Mouse (Mus musculus) stomach, embryonic 14.5 days (tissue): ENCODE results near the gene Acp4. TPM values are rescaled to one million over a fixed set of nuclear protein-coding genes. Genes with fewer than 3 reads are reported as not detected.
"Not testable (repeated sequence)": the region's sequence is repeated elsewhere in the genome, so short reads cannot be mapped to it uniquely, and the experiment has no call there.

ENCODE experiments used
- ATAC-seq: fragments of 200-750 bp; cut with Nextera tagmentation; 2 replicates; pipeline ENCODE4 v1.8.0; 2017; ENCODE audit warnings: low read depth, moderate TSS enrichment; ENCODE audit not compliant: insufficient number of reproducible peaks, insufficient read depth, low FRiP score
- H3K27ac ChIP-seq: fragments of 300-500 bp; sonication (generic); 2 replicates; pipeline ENCODE4 v1.5.1; 2014; ENCODE audit warnings: mild to moderate bottlenecking, low read length, moderate library complexity, mixed read lengths
- H3K27me3 ChIP-seq: fragments of 300-500 bp; sonication (generic); 2 replicates; pipeline ENCODE4 v1.6.1; 2014; ENCODE audit warnings: low read length, control low read depth, mixed read lengths; ENCODE audit not compliant: control insufficient read depth, insufficient read depth
- H3K36me3 ChIP-seq: fragments of 300-500 bp; sonication (generic); 2 replicates; pipeline ENCODE4 v1.6.1; 2014; ENCODE audit warnings: mild to moderate bottlenecking, control low read depth, low read length, moderate library complexity, mixed read lengths; ENCODE audit not compliant: control insufficient read depth, insufficient read depth
- H3K4me1 ChIP-seq: fragments of 300-500 bp; sonication (generic); 2 replicates; pipeline ENCODE4 v1.6.1; 2014; ENCODE audit warnings: low read length, control low read depth, mixed read lengths; ENCODE audit not compliant: control insufficient read depth, insufficient read depth
- H3K4me2 ChIP-seq: fragments of 300-500 bp; sonication (generic); replicated peaks from 2 replicates; pipeline ENCODE4 v1.6.1; 2014; ENCODE audit warnings: low read depth, low read length, control low read depth
- H3K4me3 ChIP-seq: fragments of 300-500 bp; sonication (generic); 2 replicates; pipeline ENCODE4 v1.5.1; 2014; ENCODE audit warnings: low read depth, low read length, control low read depth
- H3K9ac ChIP-seq: fragments of 300-500 bp; sonication (generic); replicated peaks from 2 replicates; pipeline ENCODE4 v1.6.1; 2014; ENCODE audit warnings: low read depth, mild to moderate bottlenecking, control low read depth, low read length, moderate library complexity, mixed read lengths
- H3K9me3 ChIP-seq: fragments of 300-500 bp; sonication (generic); 2 replicates; pipeline ENCODE4 v1.6.1; 2016; ENCODE audit warnings: low read depth, low read length, control low read depth; ENCODE audit not compliant: control insufficient read depth
- WGBS: fragments of 180-500 bp; shearing (Covaris S2); extraction: QIAGEN DNeasy Blood & Tissue Kit; methylation state at CpG from one replicate; pipeline ENCODE4 v1.1.7; 2014; 5-methylcytosine and 5-hydroxymethylcytosine counted together
- polyA plus RNA-seq: library from polyadenylated mRNA; unstranded; fragments of >200 nt; fragmentation: Nextera tagmentation; extraction: Ambion mirVana; gene quantifications from 2 replicates; pipeline ENCODE4 v1.2.1, GENCODE M21; 2014

Gene Acp4
- polyA plus RNA-seq, 1 experiment from 2014 or later, result not detected

- H3K9ac ChIP-seq, H3K36me3 ChIP-seq, H3K4me2 ChIP-seq, H3K4me1 ChIP-seq, H3K4me3 ChIP-seq, H3K27ac ChIP-seq, ATAC-seq, H3K27me3 ChIP-seq, H3K9me3 ChIP-seq: not testable (repeated sequence)
- 32% methylated on average over 3 of the region's 3 CpGs for WGBS
Measured at GRCm38 (mm10) chr7:44207135-44207534, 50.0 kb downstream of the Acp4 start, which contains the start of gene Klk1b4. Gene Klk1b4, plus strand, starts transcription at chr7:44207435.

Other genes with a start within 250 kb of the Acp4 start
- not detected in 2 replicates for gene Klk1b26, start 245.2 kb downstream of the Acp4 start, polyA plus RNA-seq
- not detected in 2 replicates for gene Klk1b27, start 205.1 kb downstream of the Acp4 start, polyA plus RNA-seq
- not detected in 2 replicates for gene Klk1b21, start 155.1 kb downstream of the Acp4 start, polyA plus RNA-seq
- not detected in 2 replicates for gene Klk1b22, start 144.7 kb downstream of the Acp4 start, polyA plus RNA-seq
- gene Klk1b16, start 120.6 kb downstream of the Acp4 start, polyA plus RNA-seq, result not detected in 2 replicates
- gene Klk1b24, start 69.1 kb downstream of the Acp4 start, polyA plus RNA-seq, result not detected in 2 replicates
- not detected in 2 replicates for gene Klk1b3, start 59.2 kb downstream of the Acp4 start, polyA plus RNA-seq
- gene Klk1b4, start 49.9 kb downstream of the Acp4 start, polyA plus RNA-seq, result not detected in 2 replicates
- gene Klk1b5, start 41.4 kb downstream of the Acp4 start, polyA plus RNA-seq, result not detected in 2 replicates
- gene Klk1, start 32.0 kb downstream of the Acp4 start, polyA plus RNA-seq, result 0.71 and 2.0 TPM in 2 replicates
- gene Gm36864, start 21.2 kb downstream of the Acp4 start, polyA plus RNA-seq, result not detected in 2 replicates
- 1.5 and 1.6 TPM in 2 replicates for gene 1700028J19Rik, start 10.7 kb downstream of the Acp4 start, polyA plus RNA-seq
- gene 2410002F23Rik, start 10.7 kb downstream of the Acp4 start, polyA plus RNA-seq, result 123 and 143 TPM in 2 replicates
- gene Gm15517, start 4.1 kb upstream of the Acp4 start, polyA plus RNA-seq, result not detected in 2 replicates
- 4.2 and 4.9 TPM in 2 replicates for gene Clec11a, start 49.5 kb upstream of the Acp4 start, polyA plus RNA-seq
- gene Shank1, start 52.9 kb upstream of the Acp4 start, polyA plus RNA-seq, result 4.2 and 4.5 TPM in 2 replicates
- gene Syt3, start 126.7 kb upstream of the Acp4 start, polyA plus RNA-seq, result 1.6 and 2.0 TPM in 2 replicates
- gene 1700008O03Rik, start 128.4 kb upstream of the Acp4 start, polyA plus RNA-seq, result 1.2 and 1.3 TPM in 2 replicates
- 1.2 and 2.1 TPM in 2 replicates for gene Lrrc4b, start 171.6 kb upstream of the Acp4 start, polyA plus RNA-seq
- gene Aspdh, start 208.0 kb upstream of the Acp4 start, polyA plus RNA-seq, result 0.52 and 1.1 TPM in 2 replicates
- 76.7 and 82.1 TPM in 2 replicates for gene Josd2, start 210.6 kb upstream of the Acp4 start, polyA plus RNA-seq
- 113 and 116 TPM in 2 replicates for gene Emc10, start 239.2 kb upstream of the Acp4 start, polyA plus RNA-seq
- gene Fam71e1, start 239.2 kb upstream of the Acp4 start, polyA plus RNA-seq, result 11.6 and 17.9 TPM in 2 replicates